Mouse (Mus musculus): ENCODE data around the gene Gigyf1.

Gigyf1 gene

DNA sequence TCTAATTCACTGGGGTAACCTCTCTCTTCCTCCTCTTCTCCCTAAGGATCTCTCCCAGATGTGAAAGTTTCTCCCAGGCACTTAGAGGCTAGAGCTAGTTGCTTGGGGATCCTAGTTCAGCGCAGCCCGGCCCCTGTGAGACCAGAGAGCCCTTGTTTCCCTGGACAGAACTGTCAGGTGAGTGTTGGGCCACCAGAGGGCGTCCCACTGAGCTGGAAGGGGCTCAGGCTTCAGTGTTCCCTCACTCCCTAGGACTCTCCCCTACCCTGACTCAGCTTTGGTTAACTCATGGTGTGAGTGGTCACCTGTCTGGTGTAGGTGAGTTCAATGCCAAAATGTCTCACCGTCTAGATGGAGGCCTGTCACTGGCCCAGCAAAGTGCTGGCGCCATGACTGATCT is at the start of gene Gigyf1:
Gene Gigyf1, plus strand, starts transcription at position 113 of the 400 bp plus-strand sequence.
- in situ Hi-C loops (cut with MboI; ENCODE audit: unreplicated experiment in 2 of 2), result loop anchor here in 1 of 2 experiments (5.0 kb wide), 1 partner anchor 244 kb away; no protein-coding TSS in a partner anchor

DNA sequence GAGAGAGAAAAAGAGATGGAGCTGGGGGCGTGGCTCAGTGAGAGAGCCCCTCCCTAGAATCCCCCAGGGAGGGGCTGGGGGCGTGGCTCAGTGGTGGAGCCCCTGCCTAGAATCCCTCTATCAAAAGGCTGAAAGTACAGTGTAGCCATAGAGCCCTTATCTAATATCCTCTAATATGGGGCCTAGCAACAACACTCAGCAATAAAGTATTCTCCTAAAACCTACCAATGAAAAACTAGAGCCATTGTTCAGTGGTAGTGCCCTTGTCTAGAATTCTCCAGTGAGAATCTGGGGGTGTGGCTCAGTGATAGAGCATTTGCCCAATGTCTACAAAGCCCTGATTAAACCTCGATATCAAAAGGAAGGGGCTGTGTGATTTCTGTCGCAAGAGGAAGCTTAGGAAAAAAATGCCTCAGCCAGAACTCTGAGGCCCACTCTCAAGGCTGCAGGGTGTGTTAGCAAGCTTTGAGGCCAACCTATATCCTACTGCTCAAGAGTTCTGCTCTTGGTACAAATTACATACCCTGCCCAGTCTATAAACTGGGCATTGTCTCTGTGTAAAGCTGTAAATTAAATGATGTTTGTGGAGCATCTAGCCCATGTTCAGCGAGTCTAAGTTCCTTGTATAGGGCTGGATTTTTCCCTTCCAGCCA is 46.0 kb upstream of the Gigyf1 start:
- in situ Hi-C loops (cut with MboI; ENCODE audit: unreplicated experiment in 2 of 2), result loop anchor here in 1 of 2 experiments (10.0 kb wide), 1 partner anchor 502 kb away; no protein-coding TSS in a partner anchor

GRCm38 (mm10) chr5:137474351-137474750 is 44.0 kb upstream of the Gigyf1 start:
- in situ Hi-C loops (cut with MboI; ENCODE audit: unreplicated experiment in 2 of 2), result loop anchor here in 1 of 2 experiments (10.0 kb wide), 1 partner anchor 500 kb away; no protein-coding TSS in a partner anchor

DNA sequence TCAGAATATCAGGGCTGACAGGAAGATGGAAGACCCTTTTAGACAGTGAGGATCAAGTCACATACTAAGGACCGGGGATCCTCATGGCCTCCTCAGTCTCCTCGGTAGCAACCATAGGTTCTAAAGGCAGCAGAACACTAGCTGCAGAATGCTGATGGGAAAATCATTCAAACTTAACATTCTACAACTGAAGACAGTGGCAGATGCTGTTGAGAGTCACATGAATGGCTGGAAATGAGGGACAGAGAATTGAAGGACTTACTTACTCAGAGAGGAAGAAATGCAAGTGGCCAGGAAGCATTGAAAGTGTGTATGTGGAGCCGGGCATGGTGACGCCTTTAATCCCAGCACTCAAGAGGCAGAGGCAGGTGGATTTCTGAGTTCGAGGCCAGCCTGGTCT is 41.4 kb upstream of the Gigyf1 start, which contains the start of gene Zan:
Gene Zan, minus strand, starts transcription at position 101 of the 400 bp plus-strand sequence.
- in situ Hi-C loops (cut with MboI; ENCODE audit: unreplicated experiment in 2 of 2), result loop anchor here (10.0 to 25.0 kb wide), 3 partner anchors 498 to 1160 kb away; no protein-coding TSS in a partner anchor

DNA sequence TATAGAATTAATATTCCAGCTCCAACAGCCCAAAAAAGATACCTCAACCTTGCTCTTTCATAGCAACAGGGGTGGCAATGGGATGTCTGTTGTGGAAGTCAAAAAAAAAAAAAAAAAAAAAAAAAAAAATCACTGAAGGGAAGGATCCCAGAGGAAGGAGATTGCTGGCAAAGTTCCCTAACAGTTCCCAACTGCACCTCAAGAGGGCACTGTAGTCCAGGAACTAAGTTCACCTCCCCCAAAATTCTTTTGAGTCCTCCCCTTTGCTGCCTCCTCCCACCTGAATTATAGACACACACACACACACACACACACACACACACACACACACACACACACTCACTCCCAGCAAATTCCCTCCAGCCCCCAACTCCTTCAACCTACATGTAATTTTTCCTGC is 37.2 kb upstream of the Gigyf1 start:
- in situ Hi-C loops (cut with MboI; ENCODE audit: unreplicated experiment in 2 of 2), result loop anchor here (5.0 to 25.0 kb wide), 6 partner anchors 284 to 1156 kb away; no protein-coding TSS in a partner anchor

- in situ Hi-C loops (cut with MboI; ENCODE audit: unreplicated experiment in 2 of 2), result loop anchor here (5.0 to 25.0 kb wide), 6 partner anchors 283 to 1155 kb away; no protein-coding TSS in a partner anchor
Observed at GRCm38 (mm10) chr5:137481897-137482296, 36.5 kb upstream of the Gigyf1 start.

DNA sequence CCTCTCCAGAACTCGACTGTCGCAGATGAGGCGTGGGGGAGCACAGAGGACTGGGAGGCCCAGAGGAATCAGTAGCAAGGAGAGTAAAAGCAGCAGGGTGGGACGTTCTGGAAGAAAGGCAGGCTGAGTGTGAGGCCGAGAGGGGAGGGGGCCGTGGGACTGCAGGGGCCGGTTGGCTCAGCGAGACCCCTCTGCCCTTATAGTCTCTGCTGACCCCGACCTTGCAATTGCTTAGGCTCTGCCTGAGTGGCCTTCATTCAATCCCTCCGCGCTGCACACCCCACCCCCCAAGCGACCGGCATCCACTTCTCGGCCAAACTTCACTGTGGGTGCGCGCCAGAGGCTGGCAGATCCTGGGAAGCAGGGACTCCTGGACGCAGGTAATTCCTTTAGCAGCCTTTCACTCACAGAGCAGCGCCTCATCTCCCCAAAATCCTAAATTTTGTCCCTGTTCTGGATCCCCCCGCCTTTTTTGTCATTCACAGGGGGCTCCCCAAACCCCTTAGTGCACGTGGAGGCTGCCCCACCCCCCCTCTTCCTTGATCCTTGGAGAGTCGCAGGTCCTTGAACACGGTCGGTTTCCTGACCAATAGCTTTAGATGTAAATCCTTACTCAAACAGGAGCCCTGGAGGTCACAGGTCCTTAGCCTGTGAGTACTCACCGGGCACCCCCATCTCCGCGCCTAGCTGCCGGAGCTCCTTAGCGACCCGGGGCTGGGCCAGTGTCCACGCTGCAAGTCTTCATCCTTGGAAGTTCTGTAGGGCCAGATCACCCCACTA is 33.1 kb upstream of the Gigyf1 start:
- in situ Hi-C loops (cut with MboI; ENCODE audit: unreplicated experiment in 2 of 2), result loop anchor here (10.0 to 25.0 kb wide), 5 partner anchors 280 to 1152 kb away; no protein-coding TSS in a partner anchor

- in situ Hi-C loops (cut with MboI; ENCODE audit: unreplicated experiment in 2 of 2), result loop anchor here (10.0 to 25.0 kb wide), 5 partner anchors 279 to 1151 kb away; no protein-coding TSS in a partner anchor
Observed at GRCm38 (mm10) chr5:137485851-137486155, 32.5 kb upstream of the Gigyf1 start.

DNA sequence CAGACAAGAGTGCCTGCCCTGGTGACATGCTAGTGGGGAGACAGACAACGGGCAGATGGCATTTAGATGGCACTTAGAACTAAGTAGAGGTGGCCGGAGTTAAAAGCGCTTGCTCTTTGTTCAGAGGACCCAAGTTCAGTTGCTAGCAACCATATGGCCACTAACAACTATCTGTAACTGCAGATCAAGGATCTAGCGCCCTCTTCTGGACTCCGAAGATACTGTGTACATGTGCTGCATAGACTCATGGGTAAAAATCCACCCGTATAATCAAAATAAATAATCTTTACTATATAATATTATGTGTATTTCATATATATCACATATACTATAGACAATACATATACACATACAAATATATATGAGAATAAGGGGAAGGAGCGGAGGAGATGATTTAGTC is 30.7 kb upstream of the Gigyf1 start:
- in situ Hi-C loops (cut with MboI; ENCODE audit: unreplicated experiment in 2 of 2), result loop anchor here (10.0 to 25.0 kb wide), 5 partner anchors 277 to 1150 kb away; no protein-coding TSS in a partner anchor

GRCm38 (mm10) chr5:137491559-137491958 is 26.8 kb upstream of the Gigyf1 start:
- in situ Hi-C loops (cut with MboI; ENCODE audit: unreplicated experiment in 2 of 2), result loop anchor here (25.0 kb wide), 2 partner anchors 646 to 1146 kb away; no protein-coding TSS in a partner anchor

- in situ Hi-C loops (cut with MboI; ENCODE audit: unreplicated experiment in 2 of 2), result loop anchor here (25.0 kb wide), 2 partner anchors 643 to 1143 kb away; no protein-coding TSS in a partner anchor
Observed at GRCm38 (mm10) chr5:137493831-137494230, 24.5 kb upstream of the Gigyf1 start.

GRCm38 (mm10) chr5:137500186-137500585 is 18.2 kb upstream of the Gigyf1 start:
- in situ Hi-C loops (cut with MboI; ENCODE audit: unreplicated experiment in 2 of 2), result loop anchor here (5.0 to 10.0 kb wide), 4 partner anchors 155 to 262 kb away; partner anchors contain the start of gene Slc12a9 (in 2 of the 2)

- in situ Hi-C loops (cut with MboI; ENCODE audit: unreplicated experiment in 2 of 2), result loop anchor here (5.0 to 10.0 kb wide), 4 partner anchors 153 to 260 kb away; partner anchors contain the start of gene Slc12a9 (in 2 of the 2)
Observed at GRCm38 (mm10) chr5:137501709-137502666, 16.4 kb upstream of the Gigyf1 start, which contains the start of gene Pop7. TSS of gene Pop7 (minus strand) at chr5:137502518.

DNA sequence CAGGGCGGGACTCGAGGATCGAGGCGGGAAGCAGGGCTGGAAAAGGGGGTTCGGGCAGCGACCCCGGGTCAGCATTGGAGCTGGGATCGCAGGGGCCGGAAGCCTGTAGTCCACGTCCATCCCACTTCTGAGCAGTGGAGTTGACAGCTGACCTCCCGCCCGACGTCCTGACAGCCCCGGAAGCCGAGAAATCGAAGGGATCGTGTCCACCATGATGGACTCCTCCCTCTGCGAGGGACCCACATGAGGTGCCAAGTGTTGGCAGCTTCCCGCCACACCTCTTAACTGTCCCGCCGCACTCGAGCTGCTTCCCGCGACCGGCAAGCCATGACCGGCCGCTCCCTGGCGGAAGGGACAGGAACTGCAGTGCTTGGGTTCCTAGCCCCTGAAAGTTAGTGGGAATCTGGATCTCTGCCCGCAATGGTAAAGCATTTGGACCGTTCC is 15.7 kb upstream of the Gigyf1 start:
- in situ Hi-C loops (cut with MboI; ENCODE audit: unreplicated experiment in 2 of 2), result loop anchor here (5.0 to 10.0 kb wide), 4 partner anchors 152 to 260 kb away; partner anchors contain the start of gene Slc12a9 (in 2 of the 2)

DNA sequence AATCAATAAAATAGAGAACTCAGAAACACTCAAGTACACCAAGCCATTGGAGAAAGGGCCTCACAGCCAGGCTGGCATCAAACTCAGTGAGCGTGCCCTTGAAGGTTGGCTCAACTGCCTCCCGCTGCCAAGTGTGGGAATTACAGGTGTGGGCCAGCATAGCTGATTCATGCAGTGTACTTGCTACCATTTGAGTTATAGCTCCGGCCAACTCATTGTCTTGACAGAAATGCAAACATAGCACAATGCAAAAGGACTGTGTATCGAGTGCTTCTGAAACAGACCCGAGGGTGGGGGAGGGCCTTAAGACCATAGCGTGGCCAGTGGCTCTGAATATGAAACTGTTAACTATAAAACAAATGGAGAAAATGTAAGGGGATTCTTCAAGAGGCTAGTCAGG is 14.3 kb upstream of the Gigyf1 start:
- in situ Hi-C loops (cut with MboI; ENCODE audit: unreplicated experiment in 2 of 2), result loop anchor here (5.0 to 10.0 kb wide), 4 partner anchors 151 to 258 kb away; partner anchors contain the start of gene Slc12a9 (in 2 of the 2)

DNA sequence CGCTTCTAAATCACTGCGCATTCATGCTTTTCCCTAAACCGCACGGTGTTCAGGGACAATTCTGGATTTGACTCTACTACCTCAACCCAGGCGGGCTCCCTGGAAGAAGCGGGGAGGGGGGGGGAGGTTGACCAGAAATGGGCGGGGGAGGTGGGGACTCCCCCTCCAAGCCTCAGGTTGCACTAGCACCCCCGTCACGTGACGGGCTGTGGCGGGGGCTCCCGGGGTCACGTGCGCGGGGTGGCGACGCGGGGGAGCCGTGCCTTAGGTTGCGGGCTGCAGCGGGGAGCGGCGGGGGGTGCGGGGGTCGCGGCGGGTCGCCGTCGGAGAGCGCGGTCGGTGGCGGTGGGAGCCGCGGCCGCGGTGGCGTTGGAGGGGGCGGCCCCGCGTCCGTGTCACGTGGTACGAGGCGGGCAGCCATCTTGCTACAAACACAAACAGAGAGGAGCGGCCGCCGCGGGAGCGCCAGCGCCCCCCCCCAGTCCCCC is 8.3 kb upstream of the Gigyf1 start:
- in situ Hi-C loops (cut with MboI; ENCODE audit: unreplicated experiment in 2 of 2), result no loop called here

DNA sequence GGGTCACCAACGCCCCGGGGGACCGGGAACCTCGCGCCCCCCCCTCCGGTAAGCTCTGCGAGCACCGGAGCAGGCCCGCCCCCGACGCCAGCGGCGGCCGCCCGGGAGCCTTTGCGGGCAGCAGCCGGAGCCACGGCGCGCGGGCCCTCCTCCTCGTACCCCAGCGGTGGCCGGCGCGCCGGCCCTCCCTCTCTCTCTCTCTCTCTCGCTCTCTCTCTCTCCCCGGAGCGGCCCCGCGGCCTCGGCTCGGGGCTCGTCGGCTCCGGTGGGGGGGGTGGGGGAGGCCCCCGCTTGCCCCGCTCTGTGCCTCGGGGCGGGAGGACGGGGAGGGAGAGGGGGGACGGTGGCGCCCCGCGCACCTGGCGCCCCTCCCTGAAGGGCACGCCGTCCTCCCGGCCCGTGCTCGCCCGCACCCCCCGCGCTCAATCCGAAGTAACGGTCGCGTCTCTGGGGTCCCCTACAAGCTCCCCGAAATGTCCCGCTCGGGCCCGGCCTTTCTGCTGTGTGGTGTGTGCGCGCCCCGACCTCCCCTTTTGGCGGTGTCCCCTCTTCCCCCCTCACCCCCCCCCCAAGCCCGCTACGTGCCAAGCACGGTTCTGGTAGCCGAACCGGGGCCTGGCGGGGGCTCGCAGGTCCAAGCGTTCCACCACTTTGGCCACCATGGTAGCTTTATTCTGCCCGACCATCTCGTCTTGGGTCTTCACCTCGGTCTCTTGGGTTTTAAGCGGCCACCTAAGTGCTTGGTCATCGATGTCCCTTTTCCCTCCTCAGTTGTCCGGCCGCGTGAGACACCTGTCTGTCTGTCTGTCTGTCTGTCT is 7.6 kb upstream of the Gigyf1 start:
- in situ Hi-C loops (cut with MboI; ENCODE audit: unreplicated experiment in 2 of 2), result no loop called here

GRCm38 (mm10) chr5:137511706-137512105 is 6.6 kb upstream of the Gigyf1 start:
- in situ Hi-C loops (cut with MboI; ENCODE audit: unreplicated experiment in 2 of 2), result no loop called here

All from v-Abl transformed pro-B cells (cell line).